Mouse (Mus musculus): ENCODE results near the gene Tnp2.

Gene Tnp2

DNA sequence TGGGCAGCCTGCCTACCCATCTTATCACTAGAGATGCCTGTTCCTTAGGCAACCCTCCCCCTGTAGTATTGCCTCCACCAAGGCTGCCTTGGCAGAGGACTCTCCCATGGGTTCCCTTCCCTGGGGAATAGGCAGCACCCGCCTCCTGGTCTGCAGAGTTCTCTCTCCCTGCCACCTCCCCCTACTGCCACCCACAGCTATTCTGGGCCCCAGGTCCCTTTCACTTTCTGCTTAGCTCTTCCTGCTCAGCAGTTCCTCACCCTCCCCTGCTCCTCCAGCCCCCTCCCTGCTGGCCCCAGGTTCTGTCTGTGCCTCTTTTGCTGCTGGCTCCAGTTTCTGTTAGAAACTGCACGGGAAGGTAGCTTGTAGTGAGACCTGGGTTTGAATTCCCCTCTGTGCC is 18.8 kb downstream of the Tnp2 start:
- DNase-seq (ENCODE audit: low spot score in 2 of 2), result peak; percentile 63 to 70

DNA sequence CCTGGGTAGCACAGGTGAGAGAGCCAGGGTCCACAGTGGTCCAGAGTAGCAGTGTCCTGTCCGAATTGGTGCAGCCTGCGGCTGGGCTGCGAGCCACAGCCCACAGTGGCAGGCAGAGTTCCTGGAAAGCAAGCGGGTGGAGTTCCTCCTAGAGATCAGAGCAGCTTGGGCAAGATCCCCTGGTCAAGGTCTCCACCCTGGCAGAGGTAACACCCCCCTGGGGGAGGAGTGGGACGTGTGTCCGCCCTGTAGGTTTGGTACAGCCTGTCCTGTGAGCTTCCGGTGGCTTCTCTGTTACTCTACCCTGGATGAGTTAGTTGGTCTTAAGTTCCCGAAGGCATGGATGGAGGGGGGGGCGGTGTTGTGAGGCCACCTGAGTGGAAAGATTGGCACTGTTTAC is 19.6 kb downstream of the Tnp2 start:
- DNase-seq (ENCODE audit: low spot score in 2 of 2), result no peak

DNA sequence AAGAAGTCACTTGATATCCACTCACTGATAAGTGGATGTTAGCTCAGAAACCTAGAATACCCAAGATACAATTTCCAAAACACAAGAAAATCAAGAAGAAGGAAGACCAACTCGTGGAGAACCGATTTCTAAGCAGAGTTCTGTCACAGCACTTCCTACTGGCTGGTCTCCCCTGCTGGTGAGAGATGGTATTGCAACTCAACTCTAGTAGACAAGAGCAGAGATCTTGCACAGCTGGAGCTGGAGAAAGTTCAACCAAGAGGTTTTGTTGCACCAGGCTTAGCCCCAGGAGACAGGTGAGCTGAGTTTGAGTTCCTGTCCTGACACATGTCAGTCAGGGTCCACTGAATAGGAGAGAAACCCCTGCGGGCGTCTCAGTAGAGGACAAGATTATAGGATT is 21.3 kb downstream of the Tnp2 start:
- peak; percentile 79 to 97 for DNase-seq (ENCODE audit: low spot score in 2 of 2)

DNA sequence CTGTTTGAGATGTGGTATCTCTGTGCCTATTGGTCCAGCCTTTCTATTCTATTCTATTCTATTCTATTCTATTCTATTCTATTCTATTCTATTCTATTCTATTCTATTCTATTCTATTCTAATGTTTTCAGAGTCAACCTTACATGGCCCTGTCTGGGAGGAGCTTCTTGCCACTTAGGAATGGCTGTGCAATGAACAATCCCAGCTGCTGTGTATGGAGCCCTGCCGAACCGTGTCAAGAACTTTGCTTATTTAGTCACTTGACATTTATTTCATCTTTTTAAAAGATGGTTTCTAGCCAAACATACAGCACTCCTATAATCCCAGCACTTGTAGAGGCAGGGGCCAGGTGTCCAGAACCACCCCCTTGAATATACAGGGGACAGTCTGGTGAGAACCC is 24.1 kb downstream of the Tnp2 start:
- DNase-seq (ENCODE audit: low spot score in 2 of 2), result no peak

DNA sequence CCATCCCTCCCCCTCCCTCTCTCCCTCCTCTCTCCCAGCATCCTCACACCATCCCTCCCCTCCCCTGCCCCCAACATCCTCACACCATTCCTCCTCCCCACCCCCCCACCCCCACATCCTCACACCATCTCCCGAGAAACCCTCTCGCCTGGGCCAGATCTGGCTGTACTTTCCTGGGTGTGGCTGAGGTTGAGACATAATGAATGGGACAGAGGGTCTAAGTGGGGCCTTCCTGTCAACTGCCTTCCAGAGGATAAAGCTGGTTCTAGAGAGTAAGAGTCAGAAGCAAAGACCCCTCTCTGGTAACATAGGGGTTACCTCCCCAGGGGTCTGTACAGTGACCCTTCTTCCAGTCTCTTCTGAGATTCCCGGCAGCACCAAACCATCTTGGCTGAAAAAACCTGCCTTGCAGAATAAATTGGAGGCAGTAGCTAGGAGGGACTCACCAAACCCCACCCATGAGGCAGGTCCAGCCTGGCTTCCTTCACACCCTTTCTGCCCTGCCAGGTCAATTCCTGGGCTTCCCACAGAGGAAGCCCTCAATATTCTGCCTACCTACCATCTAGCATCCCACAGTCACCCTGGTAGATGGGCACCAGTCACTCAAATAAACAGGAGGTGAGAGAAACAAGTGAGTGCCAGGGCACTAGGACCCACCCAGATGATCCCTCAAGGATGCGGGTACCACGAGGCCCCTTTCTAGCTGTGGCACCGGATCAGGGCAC is 24.8 kb downstream of the Tnp2 start:
- DNase-seq (ENCODE audit: low spot score in 2 of 2), result no peak

DNA sequence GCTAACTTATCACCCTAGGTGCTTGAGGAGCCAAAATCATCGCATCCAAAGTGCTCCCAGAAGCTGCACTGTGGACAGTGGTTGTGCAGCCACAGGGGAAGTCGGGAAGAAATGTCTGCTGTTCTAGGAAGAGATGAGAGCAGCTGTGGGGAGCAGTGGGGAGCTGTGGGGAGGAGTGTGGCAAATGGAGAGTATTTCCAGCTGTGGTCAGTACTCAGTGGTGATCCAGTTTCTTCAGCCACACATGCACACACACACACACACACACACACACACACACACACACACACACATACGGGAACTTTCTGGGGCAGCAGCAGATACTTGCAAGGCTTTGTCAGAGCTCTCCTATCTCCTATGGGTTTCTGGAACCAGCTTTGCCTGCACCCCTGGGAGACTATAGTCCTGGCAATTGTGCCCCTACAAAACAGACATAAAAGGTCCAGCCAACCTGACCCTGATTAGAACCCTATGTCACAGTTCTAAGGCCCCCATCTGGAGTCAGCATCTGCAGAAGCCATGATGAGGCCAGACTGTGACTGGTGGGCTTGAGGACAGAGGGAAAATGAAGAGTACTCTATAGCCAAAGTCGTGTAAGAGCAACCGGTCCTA is 25.8 kb downstream of the Tnp2 start:
- no peak for DNase-seq (ENCODE audit: low spot score in 2 of 2)

DNA sequence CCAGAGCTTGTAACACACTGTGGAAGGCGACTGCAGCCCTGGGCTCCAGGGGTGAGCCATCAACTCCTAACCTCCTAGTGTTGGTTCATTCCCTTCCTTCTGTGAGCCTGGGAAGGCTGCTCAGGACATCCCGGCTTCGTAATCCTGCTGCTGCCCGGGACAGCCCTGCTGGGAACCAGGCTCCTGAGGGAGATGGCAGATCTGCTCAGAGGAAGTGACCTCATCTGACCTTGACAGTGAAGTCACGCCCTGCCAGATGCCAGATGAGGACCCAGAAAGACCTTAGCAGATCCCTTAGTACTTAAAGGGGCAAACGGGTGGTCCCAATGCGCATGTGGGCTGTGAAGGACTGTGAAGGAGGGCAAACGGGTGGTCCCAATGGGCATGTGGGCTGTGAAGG is 27.3 kb downstream of the Tnp2 start:
- DNase-seq (ENCODE audit: low spot score in 2 of 2), result no peak

DNA sequence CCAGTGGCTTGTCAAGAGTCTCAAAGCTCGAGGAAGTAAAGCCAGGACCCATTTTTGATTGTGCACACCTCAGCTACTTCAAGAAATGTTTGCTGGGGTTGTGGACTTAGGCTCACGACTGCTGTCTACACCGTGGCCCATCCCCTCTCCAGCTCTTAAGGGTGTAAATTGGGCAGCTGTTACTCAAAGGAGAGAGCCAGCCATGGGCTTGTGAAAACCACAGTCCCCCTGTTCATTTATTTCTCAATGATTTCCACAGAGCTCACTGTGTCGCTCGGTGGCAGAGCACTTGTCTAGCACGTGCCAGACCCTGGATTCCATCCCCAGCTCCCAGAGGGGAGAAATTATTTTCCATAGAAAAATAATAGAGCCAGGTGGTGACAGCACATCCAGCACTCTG is 32.3 kb downstream of the Tnp2 start:
- no peak for DNase-seq (ENCODE audit: low spot score in 2 of 2)

DNA sequence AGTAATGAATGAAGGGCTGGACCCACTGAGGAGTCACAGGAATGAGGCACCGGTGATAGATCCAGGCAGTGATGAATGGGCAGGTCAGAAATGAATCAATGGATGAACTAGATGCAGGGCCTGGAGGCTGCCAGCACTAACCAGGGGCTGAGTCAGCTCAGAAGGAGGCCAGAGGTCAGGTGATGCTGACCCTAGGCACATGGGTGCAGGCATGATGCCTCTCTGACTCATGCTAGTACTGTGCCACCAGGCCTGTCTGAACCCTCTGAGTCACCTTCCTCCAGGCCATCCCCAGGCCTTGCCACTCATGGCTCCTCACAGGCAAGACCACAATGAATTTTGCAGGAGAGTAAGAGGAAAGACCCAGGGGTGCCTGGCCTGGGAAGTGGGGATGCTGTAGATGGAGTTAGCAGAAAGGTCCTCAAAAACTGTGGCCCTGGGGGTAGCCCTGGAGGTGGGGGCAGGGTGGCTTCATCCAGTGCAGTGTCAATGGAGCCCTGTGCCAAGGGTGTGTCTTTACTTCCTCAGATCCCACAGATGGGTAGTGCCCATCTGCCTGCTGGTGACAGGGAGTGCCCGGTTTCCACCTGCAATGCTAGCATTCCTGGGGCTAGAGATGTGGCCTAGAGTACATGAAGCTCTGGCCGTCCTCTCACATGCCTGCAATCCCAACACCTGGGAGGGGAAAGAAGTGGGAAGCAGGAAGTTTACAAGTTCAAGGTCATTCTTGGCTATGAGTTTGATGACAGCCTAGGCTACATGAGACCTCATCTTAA is 33.8 kb downstream of the Tnp2 start:
- DNase-seq (ENCODE audit: low spot score in 2 of 2), result no peak

DNA sequence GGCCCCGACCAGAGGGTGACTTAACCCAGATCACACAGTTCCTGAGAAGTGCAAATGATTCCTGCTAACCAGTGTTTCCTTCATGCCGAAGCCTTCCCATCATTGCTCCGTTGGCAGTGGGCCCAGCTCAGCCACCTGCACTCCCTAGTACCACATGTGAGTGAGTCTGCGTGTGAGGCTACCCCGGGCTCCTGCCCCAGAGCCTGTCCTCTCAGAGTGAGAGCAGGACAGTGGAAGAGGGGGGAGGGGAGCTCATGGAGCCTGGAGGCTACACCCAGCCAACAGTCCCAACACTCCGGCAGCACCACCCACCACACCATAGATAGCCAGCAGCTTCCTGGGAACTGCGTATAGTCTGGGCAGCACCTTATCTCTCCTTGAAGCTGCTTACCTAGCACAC is 38.6 kb downstream of the Tnp2 start:
- no peak for DNase-seq (ENCODE audit: low spot score in 2 of 2)

DNA sequence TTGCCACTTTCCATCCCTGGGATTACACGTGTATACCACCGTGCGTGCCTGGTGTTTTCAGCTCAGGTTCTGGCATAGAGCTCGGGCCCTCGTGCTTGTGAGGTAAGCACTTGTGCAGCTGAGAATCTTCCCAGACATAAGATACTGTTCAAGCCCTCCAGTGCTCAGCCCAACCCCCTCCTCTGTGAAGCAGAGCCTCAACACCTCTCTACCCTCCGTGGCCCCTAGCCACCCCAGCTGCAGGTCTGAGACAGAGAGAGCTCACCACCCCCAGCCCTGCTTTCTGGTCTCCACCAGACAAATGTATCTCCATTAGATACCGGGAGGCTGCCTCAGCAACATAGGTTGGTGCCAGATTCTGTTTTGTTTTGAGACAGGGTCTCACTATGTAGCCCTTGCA is 39.2 kb downstream of the Tnp2 start:
- DNase-seq (ENCODE audit: low spot score in 2 of 2), result peak; percentile 66 to 67

DNA sequence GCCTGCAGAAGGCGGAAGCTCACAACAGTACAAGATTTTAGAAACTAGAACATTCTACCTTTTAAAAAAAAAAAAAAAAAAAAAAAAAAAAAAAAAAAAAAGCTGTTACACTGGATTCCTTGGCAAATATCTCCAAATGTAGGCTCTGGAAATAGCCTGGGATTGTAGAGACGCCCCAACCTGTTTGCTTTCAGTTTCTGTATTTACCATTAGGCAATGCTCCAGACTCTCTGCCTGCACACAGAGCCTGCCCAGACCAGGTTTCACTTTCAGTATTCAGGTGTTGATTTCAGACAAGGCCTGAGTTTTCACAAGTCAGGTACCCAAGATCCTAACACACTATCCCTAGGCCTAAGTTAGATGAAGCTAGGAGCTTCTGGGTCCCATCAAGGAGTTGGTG is 47.4 kb downstream of the Tnp2 start:
- no peak for DNase-seq (ENCODE audit: low spot score in 2 of 2)

DNA sequence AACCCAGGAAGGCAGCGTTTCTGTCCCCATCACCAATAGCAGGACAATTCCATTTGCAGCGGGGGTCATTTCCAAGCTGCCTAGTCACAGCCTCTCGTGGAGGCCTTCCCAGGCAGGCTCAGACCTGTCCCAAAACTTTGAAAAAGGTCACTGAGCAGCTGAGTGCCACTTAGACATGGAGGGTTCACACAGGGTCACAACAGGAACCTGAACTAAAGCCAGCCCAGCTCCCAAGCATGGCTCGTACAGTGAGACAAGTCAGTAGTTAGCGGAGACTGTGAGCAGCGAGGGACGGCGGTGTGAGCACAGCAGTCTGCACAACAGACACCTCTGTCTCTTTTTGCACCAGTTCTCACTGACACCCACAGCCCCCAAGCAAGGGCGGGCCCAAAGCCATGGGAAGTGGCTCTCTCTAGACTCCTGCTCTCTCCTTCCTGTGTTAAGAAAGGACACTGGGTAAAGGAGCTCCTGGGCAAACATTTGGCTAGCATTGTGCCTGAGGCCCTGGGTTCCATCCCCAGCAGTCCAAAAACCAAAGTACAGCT is 48.5 kb downstream of the Tnp2 start:
- DNase-seq (ENCODE audit: low spot score in 2 of 2), result no peak

DNA sequence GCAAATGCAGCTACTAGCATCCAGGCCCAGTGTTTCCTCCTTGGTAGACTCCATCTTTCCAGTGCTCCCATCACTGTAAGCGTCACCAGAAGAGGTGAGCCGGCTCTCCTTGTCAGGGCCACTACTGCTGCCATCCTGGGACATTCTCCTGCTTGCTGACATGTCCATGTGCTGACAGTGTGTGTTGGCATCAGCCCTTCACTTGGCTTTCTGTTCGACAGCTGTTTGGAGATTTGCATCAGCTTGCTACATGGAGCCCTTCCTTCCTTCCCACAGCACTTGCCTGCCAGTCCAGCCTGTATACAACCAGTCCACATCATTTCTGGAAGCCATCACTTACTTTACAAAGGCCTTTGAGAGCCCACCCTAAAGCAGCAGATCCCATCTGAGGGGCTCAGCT is 49.6 kb downstream of the Tnp2 start:
- DNase-seq (ENCODE audit: low spot score in 2 of 2), result no peak

Measured in thymus, postnatal 10 days (tissue).